Mouse (Mus musculus): Measurements from ENCODE around the gene Orai3. TPM values are rescaled to one million over a fixed set of nuclear protein-coding genes. Genes with fewer than 3 reads are reported as not detected.

The Orai3 gene
- total and polyA plus RNA-seq, 3 experiments: 10.3 to 16.9 (median 11.6) TPM

- Histone ChIP-seq H3K9me3 (replicated peaks; ENCODE audit: low read length) (no peaks in the 10 kb centered on the region), H3K36me3 (replicated peaks in 1 of 2; ENCODE audit: control insufficient read depth in 1 of 2, insufficient read depth in 1 of 2, low read length in 1 of 2) (peaks cover 24 to 67% of the 10 kb centered on the region in 2 experiments), H3K27ac (ENCODE audit: insufficient read depth, low read depth) (no peak overlapping the region), H3K79me2 (replicated peaks; ENCODE audit: control insufficient read depth, extremely low read depth, insufficient read depth, poor library complexity, severe bottlenecking) (no peaks in the 10 kb centered on the region), H3K4me1 (ENCODE audit: control insufficient read depth in 1 of 2, insufficient read depth in 2 of 2) (peaks cover 0 to 38% of the 10 kb centered on the region in 2 experiments; a peak in 2 of 4 replicates), H3K9ac (ENCODE audit: insufficient read depth, low read depth) (no peak overlapping the region), H3K4me2 (ENCODE audit: insufficient read depth, low read depth, poor library complexity, severe bottlenecking) (no peak overlapping the region), H3K27me3 (replicated peaks) (no peaks in the 10 kb centered on the region), H3K4me3 (replicated peaks in 1 of 3; ENCODE audit: low read depth in 2 of 3, low read length in 2 of 3, poor library complexity in 1 of 3) (no peak overlapping the region)
- no peak for TF ChIP-seq ZNF384 (IDR thresholded peaks at IDR 0.05; ENCODE audit: low read depth, low read length)
- no peak for TF ChIP-seq ZC3H11A (IDR thresholded peaks at IDR 0.05; ENCODE audit: low read depth, low read length)
- TF ChIP-seq RAD21 (IDR thresholded peaks at IDR 0.05; ENCODE audit: low read depth, low read length): no peak
- no peak for TF ChIP-seq MXI1 (IDR thresholded peaks at IDR 0.05; ENCODE audit: low read depth, low read length)
- no peak for TF ChIP-seq MEF2A (IDR thresholded peaks at IDR 0.05; ENCODE audit: borderline replicate concordance, low read depth, low read length)
- TF ChIP-seq MYC (IDR thresholded peaks at IDR 0.05; ENCODE audit: low read depth, low read length): no peak
- TF ChIP-seq SIN3A (IDR thresholded peaks at IDR 0.05; ENCODE audit: low read length): no peak
- TF ChIP-seq NRF1 (IDR thresholded peaks at IDR 0.05; ENCODE audit: low read depth, low read length): no peak
- no peak for TF ChIP-seq HCFC1 (IDR thresholded peaks at IDR 0.05; ENCODE audit: low read depth, low read length)
- TF ChIP-seq CHD2 (IDR thresholded peaks at IDR 0.05; ENCODE audit: low read length): no peak
- no peak for TF ChIP-seq PAX5 (IDR thresholded peaks at IDR 0.05; ENCODE audit: low read length)
- TF ChIP-seq TCF12 (IDR thresholded peaks at IDR 0.05; ENCODE audit: low read depth, low read length): no peak
- TF ChIP-seq MAFK (IDR thresholded peaks at IDR 0.05; ENCODE audit: insufficient replicate concordance, low read length): no peak
- no peak for TF ChIP-seq E2F4 (IDR thresholded peaks at IDR 0.05; ENCODE audit: insufficient replicate concordance, low read depth, low read length)
- in situ Hi-C loops (cut with MboI; ENCODE audit: low pct_ligation_motif_present, low pct_unique_long_range_greater_than_20kb, low sequenced_read_pairs) (loop anchor here (5.0 to 25.0 kb wide), 2 partner anchors 398 to 658 kb away; no protein-coding TSS in a partner anchor), dilution Hi-C loops (cut with MboI; ENCODE audit: extremely low pct_ligation_motif_present, extremely low pct_unique_long_range_greater_than_20kb, low sequenced_read_pairs) (no loop called here)
- DNase-seq (ENCODE audit: extremely low read depth): no peak
Measured at GRCm38 (mm10) chr7:127760478-127760877, 9.1 kb upstream of the Orai3 start.

GRCm38 (mm10) chr7:127761026-127761425, 8.6 kb upstream of the Orai3 start:
- Histone ChIP-seq H3K27me3 (replicated peaks) (no peaks in the 10 kb centered on the region), H3K27ac (ENCODE audit: insufficient read depth, low read depth) (no peak overlapping the region), H3K79me2 (replicated peaks; ENCODE audit: control insufficient read depth, extremely low read depth, insufficient read depth, poor library complexity, severe bottlenecking) (no peaks in the 10 kb centered on the region), H3K4me3 (replicated peaks in 1 of 3; ENCODE audit: low read depth in 2 of 3, low read length in 2 of 3, poor library complexity in 1 of 3) (no peak overlapping the region), H3K9me3 (replicated peaks; ENCODE audit: low read length) (no peaks in the 10 kb centered on the region), H3K4me2 (ENCODE audit: insufficient read depth, low read depth, poor library complexity, severe bottlenecking) (no peak overlapping the region), H3K9ac (ENCODE audit: insufficient read depth, low read depth) (no peak overlapping the region), H3K36me3 (replicated peaks in 1 of 2; ENCODE audit: control insufficient read depth in 1 of 2, insufficient read depth in 1 of 2, low read length in 1 of 2) (peaks cover 24 to 67% of the 10 kb centered on the region in 2 experiments), H3K4me1 (ENCODE audit: control insufficient read depth in 1 of 2, insufficient read depth in 2 of 2) (peaks cover 0 to 42% of the 10 kb centered on the region in 2 experiments; a peak in 2 of 4 replicates)
- in situ Hi-C loops (cut with MboI; ENCODE audit: low pct_ligation_motif_present, low pct_unique_long_range_greater_than_20kb, low sequenced_read_pairs): loop anchor here (5.0 to 25.0 kb wide), 2 partner anchors 399 to 659 kb away; no protein-coding TSS in a partner anchor
- TF ChIP-seq USF1 (IDR thresholded peaks at IDR 0.05; ENCODE audit: low read depth, low read length) (no peak), POLR2AphosphoS2 (IDR thresholded peaks at IDR 0.05; ENCODE audit: low read depth, low read length) (no peak), RAD21 (IDR thresholded peaks at IDR 0.05; ENCODE audit: low read depth, low read length) (peak; percentile 85), MYC (IDR thresholded peaks at IDR 0.05; ENCODE audit: low read depth, low read length) (peak; percentile 17; the same call in 1 of the 2 replicates), MAFK (IDR thresholded peaks at IDR 0.05; ENCODE audit: insufficient replicate concordance, low read length) (no peak), ZC3H11A (IDR thresholded peaks at IDR 0.05; ENCODE audit: low read depth, low read length) (peak; percentile 61), CTCF (conservative IDR thresholded peaks at IDR 0.05 in 1 of 2, IDR thresholded peaks at IDR 0.05 in 1 of 2; ENCODE audit: low read depth in 2 of 2, low read length in 2 of 2) (peak; percentile 88 to 93), SMC3 (IDR thresholded peaks at IDR 0.05; ENCODE audit: low read depth, low read length) (peak; percentile 91), SIN3A (IDR thresholded peaks at IDR 0.05; ENCODE audit: low read length) (no peak), EP300 (IDR thresholded peaks at IDR 0.05; ENCODE audit: low read length) (no peak), NRF1 (IDR thresholded peaks at IDR 0.05; ENCODE audit: low read depth, low read length) (no peak)
- DNase-seq (ENCODE audit: extremely low read depth): peak; percentile 57
- dilution Hi-C loops (cut with MboI; ENCODE audit: extremely low pct_ligation_motif_present, extremely low pct_unique_long_range_greater_than_20kb, low sequenced_read_pairs): no loop called here

Data from CH12.LX (cell line).